Mouse (Mus musculus) E14TG2a.4 (cell line): Measurements from ENCODE around the gene Abce1.

Experiments
- CTCF ChIP-seq: conservative IDR thresholded peaks from 2 replicates; pipeline ENCODE4 v1.5.1; 2014; ENCODE audit warnings: low read length
- NANOG ChIP-seq: IDR thresholded peaks from 2 replicates; pipeline ENCODE4 v1.6.1; 2014; ENCODE audit warnings: borderline replicate concordance, low read length, mixed read lengths

GRCm38 (mm10) chr8:79748171-79748570 is 36.6 kb upstream of the Abce1 start:
- TF ChIP-seq CTCF = no peak
- no peak for TF ChIP-seq NANOG
